Mouse (Mus musculus) megakaryocyte, embryonic 14.5 days (primary cell): Measurements from ENCODE around the gene Tmc1. TPM values are rescaled to one million over a fixed set of nuclear protein-coding genes. Genes with fewer than 3 reads are reported as not detected.

ENCODE experiments used
- H3K27me3 ChIP-seq: replicated peaks from 2 replicates; pipeline ENCODE3; 2012; ENCODE audit warnings: inconsistent platforms
- H3K36me3 ChIP-seq: replicated peaks from 2 replicates; pipeline ENCODE3; 2012; ENCODE audit warnings: low read length, inconsistent platforms, mixed read lengths
- H3K4me1 ChIP-seq: 2 replicates; pipeline ENCODE4 v1.6.1; 2012; ENCODE audit warnings: inconsistent platforms
- H3K4me3 ChIP-seq: replicated peaks from 2 replicates; pipeline ENCODE3; 2012; ENCODE audit warnings: moderate library complexity, mild to moderate bottlenecking, inconsistent platforms
- H3K9me3 ChIP-seq: 2 replicates; pipeline ENCODE4 v1.6.1; 2012; ENCODE audit warnings: inconsistent platforms
- FLI1 ChIP-seq: IDR thresholded peaks from 2 replicates; pipeline ENCODE4 v1.6.1; 2012; ENCODE audit warnings: low read length, inconsistent platforms, mixed read lengths
- GATA1 ChIP-seq: IDR thresholded peaks from 3 replicates; pipeline ENCODE4 v1.6.1; 2012; ENCODE audit warnings: mixed read lengths, low read length, inconsistent platforms, borderline replicate concordance
- polyA plus RNA-seq: library from polyadenylated mRNA; stranded (reverse); fragments of >175 nt; gene quantifications from 2 replicates; pipeline ENCODE4 v1.2.3, GENCODE M21; 2012; ENCODE audit warnings: low replicate concordance; ENCODE audit not compliant: insufficient read depth

The Tmc1 gene
- polyA plus RNA-seq, 1 experiment, result 0.26 TPM

DNA sequence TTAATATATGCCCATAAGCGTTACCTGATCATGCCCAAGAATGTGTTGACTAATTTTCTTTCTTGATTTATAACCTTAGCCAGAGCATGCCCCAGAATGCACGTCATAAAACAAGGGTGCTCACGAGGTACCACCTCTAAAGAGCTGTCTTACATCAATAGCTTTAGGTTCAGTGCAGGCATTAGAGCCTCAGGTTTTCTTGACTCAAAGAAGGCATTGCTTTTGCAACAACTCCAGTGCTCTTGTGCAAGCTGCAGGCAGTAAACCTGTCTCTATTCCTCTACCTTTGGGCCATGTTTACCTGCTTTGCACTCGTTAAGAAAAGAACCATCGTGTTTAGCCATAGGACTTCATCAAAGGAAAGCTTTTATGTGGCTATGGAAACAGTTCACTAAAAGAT lies 43.6 kb downstream of the Tmc1 start:
- TF ChIP-seq GATA1 (no peak), FLI1 (no peak)
- no peaks in the 10 kb centered on the region for H3K4me1 ChIP-seq
- no peaks in the 10 kb centered on the region for H3K9me3 ChIP-seq
- no peaks in the 10 kb centered on the region for H3K36me3 ChIP-seq
- no peak overlapping the region for H3K4me3 ChIP-seq
- H3K27me3 ChIP-seq, result no peaks in the 10 kb centered on the region

DNA sequence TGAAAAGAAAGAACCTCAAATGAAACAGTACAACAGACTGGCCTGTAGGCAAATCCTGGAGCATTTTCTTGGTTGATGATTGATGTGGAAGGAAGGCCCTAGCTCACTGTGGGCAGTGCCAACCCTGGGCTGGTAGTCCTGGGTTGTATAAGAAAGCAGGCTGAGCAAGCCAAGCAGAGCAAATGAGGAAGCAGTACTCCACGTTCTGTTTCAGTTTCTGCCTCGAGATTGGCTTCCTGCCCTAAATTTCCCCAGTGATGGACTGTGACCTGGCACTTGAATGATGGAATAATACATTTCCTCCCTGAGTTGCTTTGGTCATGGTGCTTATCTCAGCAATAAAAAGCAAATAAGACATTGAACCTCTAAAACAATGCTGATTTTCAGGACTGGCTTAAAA lies 72.8 kb downstream of the Tmc1 start:
- H3K4me3 ChIP-seq, result no peak overlapping the region
- peaks cover 8% of the 10 kb centered on the region for H3K4me1 ChIP-seq
- TF ChIP-seq GATA1, result no peak
- no peak for TF ChIP-seq FLI1
- peaks cover 47% of the 10 kb centered on the region for H3K9me3 ChIP-seq
- no peaks in the 10 kb centered on the region for H3K27me3 ChIP-seq
- peaks cover 57% of the 10 kb centered on the region for H3K36me3 ChIP-seq

DNA sequence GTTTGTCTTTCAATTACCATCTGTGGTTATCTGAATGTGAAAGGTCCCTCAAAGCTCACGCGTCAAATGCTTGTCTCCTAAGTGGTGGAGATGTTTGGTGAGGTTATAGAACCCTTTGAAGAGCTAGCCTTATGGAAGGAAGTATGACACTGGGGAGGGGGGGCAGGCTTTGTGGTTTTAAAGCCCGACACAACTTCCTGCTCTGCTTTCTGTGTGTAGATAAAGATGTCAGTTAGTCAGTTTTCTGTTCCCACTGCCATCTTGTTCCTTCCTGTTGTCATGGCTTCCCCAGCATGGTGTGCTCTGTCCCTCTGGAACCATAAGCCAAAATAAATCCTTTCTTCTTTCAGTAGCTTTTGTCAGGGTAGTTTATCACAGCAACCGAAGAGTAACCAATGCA lies 78.1 kb downstream of the Tmc1 start:
- TF ChIP-seq FLI1 (no peak), GATA1 (no peak)
- H3K4me1 ChIP-seq, result peaks cover 9% of the 10 kb centered on the region

DNA sequence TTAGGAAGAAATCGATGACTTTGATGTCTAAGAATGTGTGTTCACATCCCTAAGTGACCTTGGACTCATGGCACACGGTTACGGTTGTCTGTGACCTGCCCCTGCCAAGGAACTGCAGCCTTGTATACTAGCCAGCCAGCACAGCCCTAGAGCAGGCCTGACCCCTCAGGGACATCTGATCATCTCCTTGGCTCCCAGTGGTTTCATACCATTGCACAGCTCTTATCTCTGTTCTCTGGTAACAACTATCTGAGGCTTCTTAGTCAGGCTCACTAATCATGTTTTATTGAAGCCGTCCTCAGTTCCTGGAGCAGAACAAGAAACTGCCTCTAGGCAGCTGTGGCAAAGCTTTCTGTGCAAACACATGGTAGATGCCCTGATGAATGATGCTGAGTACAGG lies 92.2 kb downstream of the Tmc1 start:
- no peaks in the 10 kb centered on the region for H3K9me3 ChIP-seq
- TF ChIP-seq GATA1 (no peak), FLI1 (no peak)
- no peaks in the 10 kb centered on the region for H3K27me3 ChIP-seq
- peaks cover 8% of the 10 kb centered on the region for H3K36me3 ChIP-seq
- no peak overlapping the region for H3K4me3 ChIP-seq
- peaks cover 34% of the 10 kb centered on the region for H3K4me1 ChIP-seq

More for the DNA sequence above, 78.1 kb downstream of the Tmc1 start:
- peaks cover 58% of the 10 kb centered on the region for H3K36me3 ChIP-seq
- H3K4me3 ChIP-seq, result no peak overlapping the region
- H3K27me3 ChIP-seq, result no peaks in the 10 kb centered on the region
- peaks cover 41% of the 10 kb centered on the region for H3K9me3 ChIP-seq

- TF ChIP-seq GATA1 (no peak), FLI1 (no peak)
- Histone ChIP-seq H3K36me3 (peaks cover 11% of the 10 kb centered on the region), H3K4me3 (no peak overlapping the region), H3K9me3 (no peaks in the 10 kb centered on the region), H3K27me3 (no peaks in the 10 kb centered on the region), H3K4me1 (peaks cover 34% of the 10 kb centered on the region)
These were observed 93.7 kb downstream of the Tmc1 start for GRCm38 (mm10) chr19:20860270-20860669.

DNA sequence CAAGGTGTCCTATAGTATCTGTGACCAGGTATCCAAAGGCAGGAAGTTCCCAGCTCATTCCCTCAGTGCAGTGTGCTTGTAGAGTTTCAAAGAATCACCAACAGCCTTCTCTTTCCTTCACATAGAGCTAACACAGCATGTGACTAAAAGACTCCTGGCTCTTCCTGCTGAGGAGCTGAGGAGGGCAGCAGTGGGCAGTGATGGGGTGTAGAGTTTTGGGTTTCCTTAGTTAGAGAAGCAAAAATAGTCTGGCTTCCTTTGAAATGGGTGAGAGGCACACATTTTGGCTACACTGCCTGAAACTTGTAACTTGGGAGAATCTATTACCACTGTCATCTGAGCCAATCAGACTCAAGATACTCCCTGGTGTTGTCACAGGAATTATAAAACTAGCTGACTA lies 96.2 kb downstream of the Tmc1 start:
- H3K4me3 ChIP-seq, result no peak overlapping the region
- TF ChIP-seq GATA1, result no peak
- TF ChIP-seq FLI1, result no peak

DNA sequence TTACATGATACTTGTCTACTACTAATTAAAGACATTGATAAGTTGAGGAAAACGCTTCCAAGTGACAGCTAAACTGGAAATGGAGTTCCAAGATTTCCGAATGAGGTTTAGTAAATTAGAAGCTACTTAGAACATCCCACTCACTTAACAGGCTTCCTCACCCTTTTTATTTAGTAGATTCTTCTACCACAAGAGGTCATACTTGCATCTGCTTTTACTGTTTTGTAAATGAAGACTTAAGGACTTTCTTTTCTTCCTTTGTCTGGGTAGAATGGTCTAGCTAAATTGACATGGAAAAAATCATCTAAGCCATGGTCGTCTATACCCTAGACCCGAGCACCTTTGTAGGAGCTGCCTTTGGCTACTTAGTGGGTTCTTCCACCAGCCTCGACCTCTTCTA lies 105.1 kb downstream of the Tmc1 start:
- H3K4me3 ChIP-seq, result no peak overlapping the region
- no peak for TF ChIP-seq FLI1
- no peak for TF ChIP-seq GATA1
- no peaks in the 10 kb centered on the region for H3K9me3 ChIP-seq
- H3K27me3 ChIP-seq, result no peaks in the 10 kb centered on the region
- no peaks in the 10 kb centered on the region for H3K36me3 ChIP-seq
- peaks cover 46% of the 10 kb centered on the region for H3K4me1 ChIP-seq

More for the DNA sequence above, 96.2 kb downstream of the Tmc1 start:
- no peaks in the 10 kb centered on the region for H3K27me3 ChIP-seq
- no peaks in the 10 kb centered on the region for H3K9me3 ChIP-seq
- peaks cover 11% of the 10 kb centered on the region for H3K36me3 ChIP-seq
- peaks cover 38% of the 10 kb centered on the region for H3K4me1 ChIP-seq

GRCm38 (mm10) chr19:20847476-20848073 lies 106.4 kb downstream of the Tmc1 start:
- Histone ChIP-seq H3K9me3 (0 out of 2 replicates have a peak, but pooled peaks cover 2% of the 10 kb centered on the region), H3K4me1 (peaks cover 40% of the 10 kb centered on the region), H3K36me3 (no peaks in the 10 kb centered on the region), H3K27me3 (no peaks in the 10 kb centered on the region), H3K4me3 (no peak overlapping the region)
- no peak for TF ChIP-seq GATA1
- TF ChIP-seq FLI1, result no peak

DNA sequence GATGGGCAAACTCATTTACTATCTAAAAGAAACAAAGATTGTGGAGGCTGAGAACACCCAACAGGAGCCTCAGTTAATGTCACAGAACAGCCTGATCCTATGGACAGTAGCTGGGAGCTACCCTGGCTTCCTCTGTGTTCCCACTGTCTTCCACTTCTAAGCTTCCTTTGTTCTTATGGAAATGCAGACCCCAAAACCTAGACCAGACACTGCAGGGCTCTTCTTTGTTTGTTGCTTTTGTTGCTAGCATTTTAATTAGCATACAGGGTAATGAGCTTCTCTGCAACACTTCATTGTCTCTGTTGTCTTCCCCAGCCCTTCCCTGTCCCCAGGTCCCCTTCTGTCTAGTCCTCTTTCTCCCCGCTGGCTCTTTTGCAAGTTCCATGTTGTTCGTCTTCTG lies 116.6 kb downstream of the Tmc1 start:
- Histone ChIP-seq H3K4me1 (peaks cover 10% of the 10 kb centered on the region), H3K36me3 (no peaks in the 10 kb centered on the region), H3K27me3 (no peaks in the 10 kb centered on the region), H3K4me3 (no peak overlapping the region), H3K9me3 (no peaks in the 10 kb centered on the region)
- TF ChIP-seq GATA1 (no peak), FLI1 (no peak)

GRCm38 (mm10) chr19:20836055-20836845 lies 117.8 kb downstream of the Tmc1 start:
- H3K4me3 ChIP-seq, result no peak overlapping the region
- no peaks in the 10 kb centered on the region for H3K27me3 ChIP-seq
- no peaks in the 10 kb centered on the region for H3K9me3 ChIP-seq
- H3K4me1 ChIP-seq, result peaks cover 10% of the 10 kb centered on the region
- H3K36me3 ChIP-seq, result no peaks in the 10 kb centered on the region
- TF ChIP-seq GATA1 (no peak), FLI1 (no peak)
